Mouse (Mus musculus) 3134 (cell line): ENCODE measurements at regions not wholly inside any gene's neighbourhood (a gene's known extent, or its start where the extent isn't known, plus 50 kb on each side); places are given as distances from the start of the nearest gene placed in this dataset.
A peak's percentile ranks its signal among the peaks of the same experiment; 100 is the strongest.

Source experiments
- DNase-seq: peaks from one replicate; pipeline ENCODE4 v3.0.0-alpha.2; 2011; ENCODE audit warnings: low spot score; ENCODE audit not compliant: insufficient read length; ENCODE audit errors: extremely low read depth

DNA sequence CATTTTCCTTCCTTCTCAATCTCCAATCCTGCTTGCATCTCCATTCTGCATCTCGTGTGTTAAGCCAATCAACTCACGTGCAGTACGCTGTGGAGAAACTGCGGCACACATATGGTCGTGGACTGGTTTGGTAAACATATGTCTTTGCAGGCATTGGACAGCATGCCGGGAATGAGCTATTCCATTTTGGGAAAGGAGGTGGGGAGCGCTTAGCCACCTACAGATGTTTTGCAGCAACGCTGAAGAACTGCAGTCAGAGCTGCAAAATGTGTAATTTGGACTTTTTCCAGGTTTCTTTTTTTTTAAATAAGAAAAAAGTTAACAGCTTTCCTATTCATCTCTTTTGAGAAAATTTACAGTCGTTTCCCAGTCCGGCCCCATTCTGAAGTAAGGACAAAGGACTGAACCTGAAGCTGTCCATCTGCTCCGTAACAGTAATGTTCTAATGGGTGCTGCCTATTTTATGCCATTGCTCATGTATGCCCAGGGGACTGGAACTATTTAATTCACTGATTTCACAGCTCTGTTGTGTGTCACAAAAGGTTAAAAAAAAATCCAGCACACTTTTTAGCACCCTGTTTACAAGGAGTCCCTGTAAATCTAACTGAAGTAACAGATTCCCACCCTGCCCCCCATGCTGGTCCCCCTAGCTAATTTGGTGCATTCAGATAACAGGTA is 234.2 kb upstream of the Tmem161b start:
- DNase-seq, result no peak

DNA sequence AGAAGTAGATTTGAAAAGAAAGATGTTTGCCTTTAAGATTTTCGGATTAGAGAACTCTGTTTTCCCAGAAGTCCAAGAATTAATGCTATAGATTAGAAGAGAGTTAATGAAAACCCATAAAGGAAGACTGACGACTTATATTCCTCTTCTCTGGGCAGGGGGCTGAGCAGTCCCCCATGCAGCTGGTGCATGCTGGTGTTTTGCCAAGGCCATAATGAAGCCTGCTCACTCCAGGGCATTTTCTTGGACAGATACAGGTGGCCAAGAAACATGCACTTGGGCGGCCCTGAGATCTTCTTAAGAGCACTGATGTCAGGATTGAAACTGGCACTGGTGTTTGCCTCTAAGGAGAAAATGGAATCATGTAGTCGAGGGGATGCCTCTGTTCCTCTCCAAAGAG is 233.6 kb upstream of the Tmem161b start:
- DNase-seq, result no peak

DNA sequence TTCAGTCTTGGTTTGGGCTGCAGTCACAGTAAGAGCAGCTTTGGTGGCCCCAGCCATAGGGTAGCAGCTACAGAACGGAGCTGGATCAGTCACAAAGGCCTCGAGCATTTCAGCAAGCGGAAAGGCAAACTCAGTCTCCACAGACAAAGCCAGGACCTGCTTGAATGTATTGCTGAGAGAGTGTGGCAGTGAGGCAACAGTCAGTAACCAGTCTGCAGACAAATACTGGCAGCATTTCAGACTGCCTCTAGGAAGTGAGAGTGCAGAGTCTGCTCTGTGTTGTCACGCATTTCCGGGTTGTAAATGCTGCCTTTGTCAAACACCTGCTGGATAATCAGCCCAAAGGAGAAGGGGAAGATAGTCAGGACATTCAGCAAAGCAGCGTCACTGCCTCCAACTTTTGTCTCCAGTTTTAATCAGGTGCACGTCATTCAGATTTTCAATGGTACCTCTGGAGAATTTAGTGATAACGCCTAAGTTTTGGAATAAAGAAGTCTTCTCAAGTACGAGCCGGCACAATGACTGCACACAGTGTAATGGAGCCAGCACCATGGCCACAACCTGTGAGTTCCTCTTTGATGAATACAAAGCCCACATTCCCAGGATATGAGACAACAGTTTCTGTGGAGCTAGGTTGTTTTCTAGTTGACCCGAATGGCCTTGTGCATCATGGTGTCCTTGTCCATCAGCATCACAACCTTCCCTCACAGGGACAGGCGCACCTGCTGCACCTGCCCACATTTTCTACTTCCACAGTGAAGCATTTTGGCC is 224.3 kb upstream of the Tmem161b start:
- no peak for DNase-seq

DNA sequence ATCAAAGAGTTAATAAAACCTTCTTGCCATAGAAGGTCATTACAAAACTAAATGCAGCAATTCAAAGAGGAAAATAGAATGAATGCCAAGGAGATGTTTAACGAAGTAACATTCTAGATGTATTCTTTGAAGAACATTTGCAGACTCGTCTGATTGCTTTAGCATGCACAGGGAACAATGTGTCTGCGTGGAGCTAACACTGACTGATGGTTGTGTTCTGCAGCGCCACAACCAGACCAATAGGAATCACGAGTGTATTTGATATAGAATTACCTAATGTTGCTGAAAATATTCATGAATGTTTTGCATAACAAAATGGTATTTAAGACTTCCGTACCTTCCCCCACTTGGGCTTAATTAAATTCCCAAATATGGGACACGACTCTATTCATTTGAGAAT is 200.3 kb upstream of the Tmem161b start:
- DNase-seq, result no peak

DNA sequence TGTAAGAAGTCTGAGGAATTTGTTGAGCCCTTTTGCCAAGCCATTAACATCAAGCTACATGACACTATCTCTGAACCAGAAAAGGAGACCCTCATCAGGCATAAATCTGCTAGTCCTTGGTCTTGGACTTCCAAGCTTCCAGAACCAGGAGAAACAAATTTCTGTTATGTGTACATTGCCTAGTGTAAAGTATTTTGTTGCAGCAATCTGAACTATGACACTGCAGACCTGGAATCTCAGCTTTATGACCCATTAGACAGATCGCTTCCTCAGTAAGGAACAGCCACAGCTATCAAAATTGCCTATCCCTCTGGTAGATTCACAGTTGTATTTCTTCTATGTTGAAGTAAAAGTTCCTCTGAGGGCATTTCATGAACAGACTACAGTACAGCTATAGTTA is 199.1 kb upstream of the Tmem161b start:
- no peak for DNase-seq

DNA sequence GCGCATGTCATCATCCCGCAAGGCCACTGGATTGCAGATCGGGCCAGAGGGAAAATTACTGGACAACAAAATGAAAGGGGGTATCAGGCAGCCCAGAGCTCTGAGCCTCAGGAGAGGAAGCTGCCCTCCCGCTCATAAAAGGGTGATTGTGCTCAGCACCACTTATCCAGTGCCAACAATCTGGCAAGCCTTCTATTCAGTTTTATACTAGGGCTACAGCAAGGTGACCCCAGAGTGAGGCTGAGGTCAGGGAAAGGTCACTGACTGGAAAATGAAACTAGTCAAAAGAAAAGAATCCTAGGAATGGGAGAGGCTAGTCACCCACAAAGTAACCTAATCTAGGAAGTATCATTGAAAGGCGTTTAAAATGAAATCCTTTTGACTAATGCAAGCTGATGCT is 198.5 kb upstream of the Tmem161b start:
- peak; percentile 22 for DNase-seq

DNA sequence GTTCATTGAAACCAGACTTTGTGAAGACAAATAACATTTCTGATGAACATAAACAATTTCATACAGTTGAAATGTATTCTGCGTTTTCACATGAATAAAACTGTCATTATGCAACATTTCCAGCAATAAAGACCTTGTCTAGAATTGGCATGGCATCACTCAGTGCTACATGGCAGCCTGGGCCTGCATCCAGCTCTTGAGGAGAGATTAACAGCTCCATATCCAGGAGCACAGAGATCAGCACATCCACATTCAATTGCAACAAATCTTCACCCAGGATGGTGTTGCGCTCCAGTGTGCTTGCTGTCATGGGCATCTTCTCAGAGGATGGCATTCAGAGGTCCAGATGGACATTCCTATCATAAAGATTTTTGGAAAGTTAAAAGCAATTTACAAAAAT is 196.7 kb upstream of the Tmem161b start:
- DNase-seq, result no peak

DNA sequence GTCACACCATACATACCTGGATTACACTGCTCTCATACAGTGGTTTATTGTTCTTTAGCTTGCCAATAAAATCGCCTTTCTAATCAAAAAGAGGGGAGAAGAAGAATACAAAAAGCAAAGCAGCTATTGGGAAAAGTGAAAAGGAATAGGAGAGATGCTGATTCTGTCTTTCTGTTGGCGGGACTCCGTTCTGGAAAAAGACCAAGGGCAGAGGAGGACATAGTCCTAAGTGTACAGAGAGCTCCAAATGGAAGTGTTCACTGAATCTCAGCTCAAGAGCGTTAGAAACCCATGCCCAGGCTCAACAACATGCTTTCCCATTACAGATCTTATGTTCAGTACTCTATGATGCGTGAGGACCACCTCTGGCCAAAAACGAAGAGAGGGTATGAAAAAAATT is 174.4 kb upstream of the Tmem161b start:
- DNase-seq, result no peak

DNA sequence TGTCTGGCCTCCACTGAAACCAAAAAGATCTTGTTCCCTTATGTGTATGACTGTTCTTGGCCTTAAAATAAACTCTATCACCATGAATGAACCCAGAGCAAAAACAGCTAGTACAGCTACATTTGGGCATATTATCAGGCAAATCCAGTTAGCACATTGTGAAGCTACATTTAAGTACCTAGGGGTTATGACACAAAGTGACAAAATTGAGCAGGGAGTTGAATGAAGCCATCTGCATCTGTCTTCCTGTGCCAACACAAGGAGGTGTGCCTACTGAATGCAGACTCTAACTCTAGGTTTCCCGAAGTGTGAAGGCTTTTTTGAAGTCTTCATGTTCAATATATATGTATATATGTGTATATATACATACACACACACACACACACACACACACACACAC is 169.9 kb upstream of the Tmem161b start:
- DNase-seq, result no peak

DNA sequence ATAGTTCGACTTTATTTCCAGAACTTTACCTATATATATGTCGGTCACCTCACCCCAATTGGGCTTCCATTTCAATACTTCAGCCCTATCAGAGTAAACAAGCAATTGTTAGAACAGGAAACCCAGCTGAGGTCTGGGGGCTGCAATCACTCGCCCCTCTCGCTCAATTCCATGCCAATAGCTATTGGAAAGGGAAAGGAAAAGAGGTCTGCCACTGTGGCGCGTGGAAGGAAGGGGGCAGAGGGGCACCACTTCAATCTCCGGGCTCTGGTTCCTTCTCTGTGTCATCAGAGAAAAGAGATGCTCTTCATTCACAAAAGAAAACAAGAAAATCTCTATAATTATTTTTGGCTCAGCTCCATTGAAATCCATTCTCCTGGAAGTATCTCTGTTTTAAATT is 167.1 kb upstream of the Tmem161b start:
- DNase-seq, result no peak

DNA sequence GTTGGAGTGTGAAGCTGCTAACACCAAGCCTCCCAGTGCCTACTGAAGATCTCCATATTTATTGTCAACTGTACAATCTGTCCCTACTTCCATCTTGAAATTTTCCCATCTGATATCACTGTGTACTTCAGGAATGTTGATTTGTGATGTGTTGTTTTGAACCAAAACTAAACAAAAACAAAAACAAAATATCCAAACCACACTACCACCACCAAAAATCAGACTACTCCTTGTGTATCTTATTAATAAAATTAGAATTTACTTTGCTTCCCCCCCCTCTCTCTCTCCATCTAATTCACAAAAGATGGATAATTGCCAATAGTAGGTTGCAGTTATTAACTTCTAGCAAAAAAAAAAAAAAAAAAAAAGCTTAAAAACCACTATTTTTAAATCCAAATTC is 166.5 kb upstream of the Tmem161b start:
- DNase-seq, result no peak

DNA sequence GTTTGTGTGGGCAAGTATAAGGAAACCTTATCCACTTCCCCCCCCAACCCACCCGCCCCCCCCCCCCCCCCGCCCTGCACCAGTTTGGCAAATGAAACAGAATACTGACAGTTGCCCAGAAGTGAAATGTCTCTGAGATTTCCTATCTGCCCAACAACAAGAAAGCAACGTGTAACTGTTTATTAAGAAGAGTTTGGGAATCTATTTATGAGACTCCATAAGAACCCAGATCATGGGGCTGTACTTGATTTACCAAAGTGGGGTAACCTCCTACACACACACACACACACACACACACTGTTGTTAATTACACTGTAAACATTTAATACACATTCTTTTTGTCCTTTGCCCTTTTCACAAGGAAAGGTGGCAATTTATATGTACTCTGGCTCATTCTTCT is 165.6 kb upstream of the Tmem161b start:
- no peak for DNase-seq

DNA sequence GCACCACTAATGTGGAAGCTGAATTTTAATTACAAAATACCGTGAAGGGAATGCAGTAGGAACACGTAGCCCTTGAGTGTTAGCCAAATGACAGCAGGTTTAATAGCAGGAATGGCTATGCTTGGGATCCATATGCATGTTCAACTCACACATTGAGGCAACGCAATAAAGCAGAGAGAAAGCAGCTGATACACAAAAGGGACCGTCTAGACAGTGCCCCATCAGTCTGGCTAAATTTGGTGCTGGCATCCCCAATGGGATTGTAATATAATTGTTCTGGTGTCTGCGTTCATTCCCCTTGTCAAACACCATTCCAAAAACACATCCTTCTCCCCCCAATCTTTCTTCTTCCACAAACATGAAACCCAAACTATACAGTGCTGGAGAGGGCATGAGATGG is 165.1 kb upstream of the Tmem161b start:
- no peak for DNase-seq

DNA sequence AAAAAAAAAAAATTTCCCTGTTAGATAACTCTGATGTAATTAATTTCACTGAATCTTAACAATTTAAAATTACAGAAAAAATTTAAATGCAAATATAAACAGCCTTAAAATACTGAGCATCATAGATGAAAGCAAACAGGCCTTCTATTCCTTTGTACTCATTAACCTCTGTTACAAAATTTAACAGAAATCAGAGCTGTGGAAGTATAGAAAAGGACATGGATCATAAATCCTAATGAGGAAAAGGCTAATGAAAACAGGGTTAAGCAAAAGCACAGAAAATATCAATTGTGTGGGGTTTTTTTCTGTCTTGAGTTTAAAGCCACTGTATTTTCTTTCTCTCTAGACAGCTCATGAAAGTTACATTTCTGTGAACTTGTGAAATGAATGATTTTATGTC is 164.6 kb upstream of the Tmem161b start:
- no peak for DNase-seq

DNA sequence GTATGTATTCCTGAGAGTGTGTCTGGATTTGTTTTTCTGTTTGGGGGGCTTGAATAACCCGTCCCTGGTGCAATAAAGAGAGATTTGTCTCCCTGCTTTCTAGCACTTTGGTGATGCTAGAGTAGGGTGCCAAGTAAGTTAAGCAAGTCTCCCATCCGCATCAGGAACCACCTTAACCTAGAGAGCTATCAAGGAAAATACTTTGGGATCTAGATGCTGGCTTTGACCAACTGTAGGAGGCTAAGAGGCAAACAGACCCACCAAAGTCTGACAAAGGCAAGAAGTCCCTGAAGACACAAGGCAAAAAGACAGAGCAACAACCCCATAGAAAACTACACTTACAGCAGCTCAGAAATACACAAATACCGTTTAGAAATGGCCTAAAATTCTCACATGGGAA is 163.8 kb upstream of the Tmem161b start:
- no peak for DNase-seq

DNA sequence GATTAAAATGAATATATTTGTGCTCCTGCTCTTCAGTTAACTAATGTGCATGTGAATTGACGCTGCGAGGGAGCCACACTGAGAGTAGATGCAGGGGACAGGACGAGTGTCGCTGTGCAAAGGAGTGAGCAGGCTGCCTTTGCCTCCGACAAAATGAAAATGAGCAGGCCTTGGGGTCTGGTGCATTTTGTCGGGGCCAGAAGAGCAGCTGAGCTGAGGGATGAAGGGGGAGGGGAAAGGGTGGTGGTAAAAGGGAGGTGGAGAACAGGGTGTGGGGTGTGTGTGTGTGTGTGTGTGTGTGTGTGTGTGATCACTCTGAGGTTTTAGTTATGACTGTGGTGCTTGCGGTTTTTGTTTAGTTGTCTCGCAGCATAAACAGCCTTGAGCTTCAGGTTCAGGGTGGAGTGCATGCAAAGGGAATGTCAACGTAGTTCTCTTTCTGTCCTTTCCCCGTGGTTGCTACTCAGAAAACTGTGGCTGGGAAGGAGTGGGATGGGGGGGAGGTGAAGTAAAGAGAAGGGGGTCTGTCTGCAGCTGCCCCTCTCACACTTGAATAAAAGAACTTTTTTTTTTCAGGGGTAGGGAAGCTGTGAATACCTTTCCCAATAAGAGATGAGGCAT is 163.0 kb upstream of the Tmem161b start:
- no peak for DNase-seq

DNA sequence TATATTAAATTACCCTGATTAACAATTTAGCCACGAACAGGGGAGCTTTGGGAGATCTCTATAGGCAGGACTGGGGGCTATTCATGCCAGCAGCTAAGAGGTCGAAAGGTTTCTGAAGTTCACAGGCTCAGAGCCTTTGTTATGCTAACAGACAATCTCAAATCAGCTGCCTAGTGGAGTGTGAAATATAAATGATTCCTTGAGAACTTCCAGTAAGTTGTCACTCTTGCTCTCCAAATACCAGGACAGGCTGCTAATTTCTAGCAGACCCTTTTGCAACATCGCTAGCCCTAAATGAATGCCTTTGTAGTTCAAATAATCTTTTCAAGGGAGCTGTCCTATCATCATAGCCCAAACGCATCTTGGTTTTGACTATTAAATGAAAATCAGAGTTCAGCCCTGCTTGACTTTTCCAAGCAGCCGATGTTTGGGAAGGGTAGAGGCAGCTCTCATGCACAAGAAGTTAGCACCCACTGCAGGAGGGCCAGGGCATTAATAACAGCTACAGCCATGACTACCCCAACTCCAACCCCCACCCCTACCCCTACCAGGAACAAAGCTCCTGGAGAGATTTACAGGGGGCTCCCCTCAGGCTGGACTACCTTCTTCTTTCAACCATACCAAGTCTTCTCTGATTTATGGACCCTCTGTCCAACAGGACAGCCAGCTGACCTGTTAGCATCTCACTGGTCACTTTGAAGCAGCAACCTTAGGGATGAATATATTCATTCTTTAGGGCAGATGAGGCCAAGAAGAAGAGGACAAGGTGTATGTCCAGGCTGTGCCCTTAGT is 162.2 kb upstream of the Tmem161b start:
- DNase-seq, result no peak

DNA sequence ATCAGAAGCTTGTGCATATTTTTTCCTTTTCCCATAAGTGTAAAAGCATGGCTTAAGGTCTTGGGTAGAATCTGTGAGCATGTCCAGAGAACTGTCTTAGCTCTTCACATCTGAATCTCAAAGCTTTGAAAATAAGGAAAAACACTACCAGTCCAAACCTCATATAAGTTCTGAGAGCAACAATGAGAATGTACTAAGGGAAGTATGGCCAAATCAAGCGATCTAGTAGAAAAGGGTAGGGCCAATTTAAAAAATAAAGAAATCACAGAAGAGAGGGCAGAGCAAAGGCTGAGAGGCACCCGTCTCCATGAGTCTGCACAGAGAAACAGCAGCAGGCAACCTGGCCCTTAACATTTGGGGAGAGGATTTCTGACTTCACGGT is 161.7 kb upstream of the Tmem161b start:
- DNase-seq, result no peak

DNA sequence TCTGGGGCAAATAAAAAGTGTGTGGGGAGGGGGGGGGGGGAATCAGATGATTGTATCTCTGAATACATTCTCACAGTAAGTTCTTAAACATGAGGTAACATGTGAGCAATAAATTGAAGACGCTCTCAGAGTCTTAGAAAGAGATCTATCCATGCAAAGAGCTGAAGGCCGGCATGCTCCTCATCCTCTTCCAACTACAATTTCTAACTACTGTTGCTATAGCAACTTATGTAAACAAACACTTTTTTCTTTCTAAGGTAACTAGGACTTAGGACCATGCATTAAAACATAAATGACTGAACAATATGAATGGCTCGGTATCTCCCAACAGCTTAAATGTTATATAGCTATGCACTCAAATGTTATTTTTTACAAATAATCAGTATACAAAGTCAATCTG is 161.2 kb upstream of the Tmem161b start:
- no peak for DNase-seq

DNA sequence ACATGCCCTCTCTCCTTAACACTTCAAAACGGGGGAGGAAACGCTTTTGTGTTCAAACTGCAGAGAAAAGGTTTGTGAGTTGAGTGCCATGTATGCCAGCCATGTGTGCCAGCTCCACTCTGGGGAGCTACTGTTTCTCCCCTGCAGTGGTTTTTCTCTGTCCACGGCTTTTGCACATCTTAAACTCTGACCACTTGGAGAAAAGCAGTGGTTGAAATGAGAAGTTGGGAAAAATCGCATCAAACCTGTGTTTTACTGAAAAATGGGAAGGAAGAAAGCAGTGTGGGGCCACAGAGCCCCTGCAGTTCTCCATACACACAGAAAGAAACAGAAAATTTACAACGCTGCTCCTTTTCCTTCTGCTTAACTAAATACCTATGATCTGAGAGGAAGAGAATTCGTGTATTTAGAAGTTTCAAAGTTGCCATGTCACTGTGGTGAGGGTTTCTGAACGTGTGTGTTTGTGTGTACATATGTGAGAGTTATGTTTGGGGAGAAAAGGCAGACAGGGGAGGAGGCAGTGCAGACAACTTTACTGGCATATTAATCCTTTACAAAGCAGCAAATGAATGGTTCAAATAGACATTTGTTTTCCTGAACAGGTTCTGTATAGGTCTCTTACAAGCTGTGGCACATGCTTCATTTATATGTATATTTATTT is 160.1 kb upstream of the Tmem161b start:
- DNase-seq, result no peak

DNA sequence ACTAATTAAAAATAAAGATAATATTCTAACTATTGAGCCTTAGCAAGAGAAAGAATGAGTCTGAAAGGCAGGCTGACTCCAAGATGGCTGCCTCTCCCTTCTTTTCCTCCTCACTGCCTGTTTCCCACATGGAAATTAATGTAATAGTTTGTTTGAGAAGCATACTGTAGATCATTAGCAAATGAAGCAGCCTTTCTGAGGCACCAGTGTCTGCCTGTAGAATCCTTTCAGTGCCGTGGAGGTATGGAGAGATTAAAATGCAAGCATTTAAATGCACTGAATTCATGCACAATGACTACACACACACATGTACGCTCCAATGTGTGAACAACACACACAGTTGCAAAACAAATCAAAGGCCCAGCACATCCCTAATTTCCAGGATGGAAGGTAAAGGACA is 159.5 kb upstream of the Tmem161b start:
- no peak for DNase-seq
